Mouse (Mus musculus) brown adipose tissue, adult 24 weeks (tissue): Measurements from ENCODE around the gene Pemt. TPM values are rescaled to one million over a fixed set of nuclear protein-coding genes. Genes with fewer than 3 reads are reported as not detected.
A peak's percentile ranks its signal among the peaks of the same experiment; 100 is the strongest.

Experiments used
- H3K27ac ChIP-seq: fragments of 200-500 bp; replicated peaks from 2 replicates; pipeline ENCODE4 v1.5.1; 2012; ENCODE audit warnings: low read depth, mild to moderate bottlenecking, low read length
- H3K4me1 ChIP-seq: fragments of 200-500 bp; 2 replicates; pipeline ENCODE4 v1.6.1; 2012; ENCODE audit warnings: low read length, mixed read lengths; ENCODE audit not compliant: control insufficient read depth, insufficient read depth, insufficient read length
- H3K4me3 ChIP-seq: fragments of 200-500 bp; 2 replicates; pipeline ENCODE4 v1.5.1; 2012; ENCODE audit warnings: low read depth, mild to moderate bottlenecking, low read length, moderate library complexity; ENCODE audit not compliant: insufficient read depth
- polyA plus RNA-seq: library from polyadenylated mRNA; stranded (reverse); fragments of >200 nt; gene quantifications from 2 replicates; pipeline ENCODE4 v1.2.4, GENCODE M21; 2012; ENCODE audit not compliant: missing spikeins, insufficient read depth, insufficient read length

Pemt gene
- polyA plus RNA-seq, 1 experiment, result 29.6 TPM

GRCm38 (mm10) chr11:60070599-60070998 lies 24.3 kb upstream of the Pemt start:
- peak overlapping the region; percentile 27; the same call in 1 of the 2 replicates for H3K27ac ChIP-seq
- H3K4me1 ChIP-seq, result peaks cover 7% of the 10 kb centered on the region; the same call in 1 of the 2 replicates
- no peak overlapping the region for H3K4me3 ChIP-seq

GRCm38 (mm10) chr11:60068631-60069030 lies 22.3 kb upstream of the Pemt start:
- H3K27ac ChIP-seq, result 0 out of 2 replicates have a peak overlapping the region, but pooled peaks have one; percentile 29
- no peak overlapping the region for H3K4me3 ChIP-seq
- peaks cover 7% of the 10 kb centered on the region; the same call in 1 of the 2 replicates for H3K4me1 ChIP-seq

- no peak overlapping the region for H3K4me3 ChIP-seq
- no peak overlapping the region for H3K27ac ChIP-seq
Measured at GRCm38 (mm10) chr11:60067646-60068045, 21.4 kb upstream of the Pemt start.

DNA sequence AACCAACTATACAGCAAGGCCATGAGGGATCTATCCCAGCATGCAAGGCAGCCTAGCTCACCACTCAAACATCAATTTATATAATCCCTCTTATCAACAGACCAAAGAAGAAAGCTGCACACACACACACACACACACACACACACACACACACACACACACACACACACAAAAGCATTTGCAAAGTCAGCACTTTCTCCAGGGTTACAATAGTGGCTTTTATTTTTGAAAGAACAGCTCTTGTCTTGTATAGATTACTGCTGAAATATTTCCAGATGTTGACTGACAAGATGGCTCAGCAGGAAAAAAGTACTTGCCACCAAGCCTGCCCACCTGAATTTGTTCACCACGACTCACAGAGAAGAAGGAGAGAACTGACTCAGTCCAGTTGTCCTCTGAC lies 19.0 kb upstream of the Pemt start:
- Histone ChIP-seq H3K4me1 (no peaks in the 10 kb centered on the region), H3K4me3 (no peak overlapping the region), H3K27ac (no peak overlapping the region)

More at GRCm38 (mm10) chr11:60067646-60068045, 21.4 kb upstream of the Pemt start:
- peaks cover 7% of the 10 kb centered on the region; the same call in 1 of the 2 replicates for H3K4me1 ChIP-seq

- no peak overlapping the region for H3K4me3 ChIP-seq
- no peak overlapping the region for H3K27ac ChIP-seq
- no peaks in the 10 kb centered on the region for H3K4me1 ChIP-seq
Measured at GRCm38 (mm10) chr11:60061504-60062006, 15.3 kb upstream of the Pemt start.

DNA sequence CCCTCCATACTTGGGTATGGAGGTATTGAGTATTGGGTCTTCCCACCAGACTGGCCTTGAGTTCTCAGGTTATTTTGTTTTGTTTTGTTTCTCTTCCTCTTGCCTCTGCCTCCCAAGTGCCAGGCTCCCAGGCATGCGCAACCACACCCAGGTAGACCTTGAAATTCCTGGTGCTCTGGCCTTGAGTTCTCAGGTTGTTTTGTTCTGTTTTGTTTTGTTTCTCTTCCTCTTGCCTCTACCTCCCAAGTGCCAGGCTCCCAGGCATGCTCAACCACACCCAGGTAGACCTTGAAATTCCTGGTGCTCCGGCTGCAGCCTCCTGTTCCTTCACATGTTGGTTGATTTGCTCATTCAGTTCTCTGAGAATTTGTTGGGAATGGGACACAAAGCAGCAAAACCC lies 13.7 kb upstream of the Pemt start:
- Histone ChIP-seq H3K4me3 (no peak overlapping the region), H3K27ac (no peak overlapping the region), H3K4me1 (no peaks in the 10 kb centered on the region)

- H3K4me1 ChIP-seq, result no peaks in the 10 kb centered on the region
- no peak overlapping the region for H3K4me3 ChIP-seq
- no peak overlapping the region for H3K27ac ChIP-seq
Measured at GRCm38 (mm10) chr11:60058441-60058840, 12.2 kb upstream of the Pemt start.

DNA sequence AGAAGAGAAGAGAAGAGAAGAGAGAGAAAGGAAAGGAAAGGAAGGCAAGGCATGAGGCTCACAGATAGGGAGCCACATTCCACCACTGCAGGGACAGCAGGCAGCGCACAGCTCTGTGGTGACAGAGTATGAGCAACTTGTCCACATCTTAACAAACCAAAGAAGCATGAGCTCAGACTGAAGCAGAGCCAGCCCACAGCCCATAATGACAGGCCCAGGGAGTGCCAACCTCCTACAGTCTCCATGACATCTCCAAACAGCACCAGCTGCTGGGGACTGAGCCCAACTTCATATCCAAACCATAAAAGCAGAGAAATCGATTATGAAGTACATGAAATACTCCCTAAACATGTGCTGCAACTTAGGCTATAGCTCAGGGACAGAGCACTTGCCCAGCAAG lies 11.7 kb upstream of the Pemt start:
- no peaks in the 10 kb centered on the region for H3K4me1 ChIP-seq
- H3K27ac ChIP-seq, result no peak overlapping the region
- no peak overlapping the region for H3K4me3 ChIP-seq

- H3K27ac ChIP-seq, result no peak overlapping the region
- no peaks in the 10 kb centered on the region for H3K4me1 ChIP-seq
- H3K4me3 ChIP-seq, result no peak overlapping the region
Measured at GRCm38 (mm10) chr11:60056520-60056919, 10.2 kb upstream of the Pemt start.

DNA sequence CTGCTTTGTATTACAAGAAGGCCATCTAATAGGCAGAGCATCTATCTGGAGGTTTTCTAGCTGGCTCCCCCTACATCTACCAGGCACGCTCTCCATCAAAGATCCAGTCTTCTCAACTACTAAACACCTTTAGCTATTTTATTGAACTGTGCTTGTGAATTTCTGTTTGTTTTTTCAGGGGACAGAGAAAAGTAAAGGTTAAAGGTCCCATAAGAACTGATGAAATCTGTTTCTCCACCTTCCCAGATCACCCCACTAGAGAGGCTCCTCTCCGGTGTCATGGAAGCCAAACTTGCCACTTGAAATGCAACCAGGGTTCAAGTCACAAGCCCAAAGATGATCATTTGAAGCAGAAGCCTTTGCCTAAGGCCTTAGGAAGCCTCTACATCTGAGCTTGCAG lies 2.6 kb upstream of the Pemt start:
- Histone ChIP-seq H3K27ac (no peak overlapping the region), H3K4me1 (peaks cover 6% of the 10 kb centered on the region; the same call in 1 of the 2 replicates), H3K4me3 (no peak overlapping the region)

- Histone ChIP-seq H3K27ac (peak overlapping the region; percentile 31), H3K4me1 (peaks cover 6% of the 10 kb centered on the region; the same call in 1 of the 2 replicates), H3K4me3 (peak overlapping the region; percentile 58)
Measured at GRCm38 (mm10) chr11:60045676-60046057, 622 bp downstream of the Pemt start.

- H3K27ac ChIP-seq, result no peak overlapping the region
- no peak overlapping the region for H3K4me3 ChIP-seq
- H3K4me1 ChIP-seq, result peaks cover 6% of the 10 kb centered on the region; the same call in 1 of the 2 replicates
Measured at GRCm38 (mm10) chr11:60044777-60045176, 1.5 kb downstream of the Pemt start.

- Histone ChIP-seq H3K27ac (no peak overlapping the region), H3K4me3 (no peak overlapping the region), H3K4me1 (peaks cover 6% of the 10 kb centered on the region; the same call in 1 of the 2 replicates)
Measured at GRCm38 (mm10) chr11:60042277-60042676, 4.0 kb downstream of the Pemt start.

GRCm38 (mm10) chr11:60036537-60037220 lies 9.6 kb downstream of the Pemt start:
- Histone ChIP-seq H3K4me3 (no peak overlapping the region), H3K27ac (peak overlapping the region; percentile 83), H3K4me1 (peaks cover 34% of the 10 kb centered on the region)

GRCm38 (mm10) chr11:60034911-60035400 lies 11.3 kb downstream of the Pemt start:
- Histone ChIP-seq H3K4me3 (no peak overlapping the region), H3K27ac (peak overlapping the region; percentile 90), H3K4me1 (peaks cover 41% of the 10 kb centered on the region)

DNA sequence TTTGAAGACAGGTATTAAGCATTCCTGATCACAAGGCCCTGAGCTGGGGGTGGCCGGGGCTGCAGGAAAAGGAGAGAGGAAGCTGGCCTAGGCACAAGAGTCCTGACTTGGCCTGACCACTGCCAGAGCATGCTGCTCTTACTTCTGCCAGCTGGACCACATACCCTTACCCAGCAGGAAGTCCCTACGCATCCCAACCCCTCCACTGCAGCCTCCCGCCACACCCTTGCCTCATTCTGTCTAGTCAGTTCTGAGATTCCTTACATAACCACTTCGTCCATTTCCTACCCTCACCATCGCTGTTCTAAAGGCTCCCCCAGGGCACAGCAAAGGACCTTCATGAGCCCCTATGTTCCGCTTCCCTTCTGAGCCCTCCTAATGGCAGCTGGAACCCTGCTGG lies 12.0 kb downstream of the Pemt start:
- no peak overlapping the region for H3K4me3 ChIP-seq
- H3K27ac ChIP-seq, result peak overlapping the region; percentile 90
- peaks cover 43% of the 10 kb centered on the region for H3K4me1 ChIP-seq
